Mouse (Mus musculus) layer of hippocampus, adult 9-10 months (tissue): ENCODE data around the gene Fam84b.

Experiments
- DNase-seq: peaks from one replicate; pipeline ENCODE4 v3.0.0; 2022; ENCODE audit warnings: low spot score

Fam84b gene

GRCm38 (mm10) chr15:60832586-60832985 is 21.0 kb downstream of the Fam84b start:
- DNase-seq, result no peak

- DNase-seq, result no peak
These were observed 27.4 kb downstream of the Fam84b start for GRCm38 (mm10) chr15:60826226-60826625.

- DNase-seq, result peak; percentile 62
These were observed 28.8 kb downstream of the Fam84b start for GRCm38 (mm10) chr15:60824751-60825227.

- DNase-seq, result no peak
These were observed 29.5 kb downstream of the Fam84b start for GRCm38 (mm10) chr15:60823870-60824709.

- DNase-seq, result no peak
These were observed 30.0 kb downstream of the Fam84b start for GRCm38 (mm10) chr15:60823620-60823869.

- no peak for DNase-seq
These were observed 30.6 kb downstream of the Fam84b start for GRCm38 (mm10) chr15:60822803-60823619.

GRCm38 (mm10) chr15:60822101-60822802 is 31.3 kb downstream of the Fam84b start:
- no peak for DNase-seq

- DNase-seq, result no peak
These were observed 35.1 kb downstream of the Fam84b start for GRCm38 (mm10) chr15:60818500-60818899.

GRCm38 (mm10) chr15:60816478-60816877 is 37.1 kb downstream of the Fam84b start:
- DNase-seq, result no peak

- DNase-seq, result no peak
These were observed 39.0 kb downstream of the Fam84b start for GRCm38 (mm10) chr15:60814542-60814941.

- DNase-seq, result no peak
These were observed 60.4 kb downstream of the Fam84b start for GRCm38 (mm10) chr15:60793041-60793673.

GRCm38 (mm10) chr15:60789084-60789483 is 64.5 kb downstream of the Fam84b start:
- DNase-seq, result no peak

GRCm38 (mm10) chr15:60783761-60784160 is 69.8 kb downstream of the Fam84b start:
- DNase-seq, result no peak

GRCm38 (mm10) chr15:60779531-60779973 is 74.0 kb downstream of the Fam84b start:
- DNase-seq, result no peak

GRCm38 (mm10) chr15:60779063-60779462 is 74.5 kb downstream of the Fam84b start:
- no peak for DNase-seq
